Mouse (Mus musculus) heart, postnatal 10 days (tissue): Measurements from ENCODE around the gene Cwc22. TPM values are rescaled to one million over a fixed set of nuclear protein-coding genes. Genes with fewer than 3 reads are reported as not detected.

Source experiments
- DNase-seq, 2 experiments: peaks; one replicate each; pipeline ENCODE4 v3.0.0; 2021
- intact Hi-C: fragments of 180-260 bp; cut with DNase I; formaldehyde crosslinking; loops from one replicate; pipeline ENCODE4 v1.15.1; 2025
- total RNA-seq, 2 experiments: library from RNA; stranded (reverse); gene quantifications; 2 replicates each; pipeline ENCODE4 v1.2.3; 2021

Gene Cwc22
- total RNA-seq, 2 experiments from 2014 or later = 18.2 to 21.4 TPM

- DNase-seq = no peak
- intact Hi-C loops = no loop called here
These were observed 25.2 kb upstream of the Cwc22 start for GRCm38 (mm10) chr2:77971361-77971760.

- intact Hi-C loops = no loop called here
- no peak for DNase-seq
These were observed 24.4 kb upstream of the Cwc22 start for GRCm38 (mm10) chr2:77970556-77970955.

GRCm38 (mm10) chr2:77969956-77970355, 23.8 kb upstream of the Cwc22 start:
- DNase-seq = no peak
- intact Hi-C loops = no loop called here

- no peak for DNase-seq
- intact Hi-C loops = no loop called here
These were observed 16.4 kb upstream of the Cwc22 start for GRCm38 (mm10) chr2:77962450-77963193.

GRCm38 (mm10) chr2:77961256-77961655, 15.1 kb upstream of the Cwc22 start:
- intact Hi-C loops = no loop called here
- DNase-seq = no peak

- intact Hi-C loops = no loop called here
- no peak for DNase-seq
These were observed 14.5 kb upstream of the Cwc22 start for GRCm38 (mm10) chr2:77960711-77961110.

GRCm38 (mm10) chr2:77959341-77959740, 13.2 kb upstream of the Cwc22 start:
- intact Hi-C loops = no loop called here
- no peak for DNase-seq

GRCm38 (mm10) chr2:77951415-77951913, 5.3 kb upstream of the Cwc22 start:
- intact Hi-C loops = no loop called here
- DNase-seq = no peak

GRCm38 (mm10) chr2:77950111-77950510, 3.9 kb upstream of the Cwc22 start:
- no peak for DNase-seq
- intact Hi-C loops = no loop called here

- intact Hi-C loops = no loop called here
- no peak for DNase-seq
These were observed 3.3 kb upstream of the Cwc22 start for GRCm38 (mm10) chr2:77949521-77949920.

- intact Hi-C loops = no loop called here
- no peak for DNase-seq
These were observed 2.7 kb upstream of the Cwc22 start for GRCm38 (mm10) chr2:77948921-77949320.

- DNase-seq = no peak
- intact Hi-C loops = no loop called here
These were observed 2.0 kb upstream of the Cwc22 start for GRCm38 (mm10) chr2:77948126-77948525.

GRCm38 (mm10) chr2:77947161-77947870, 1.1 kb upstream of the Cwc22 start:
- no peak for DNase-seq
- intact Hi-C loops = no loop called here

- intact Hi-C loops = no loop called here
- DNase-seq = no peak
These were observed 1.1 kb downstream of the Cwc22 start for GRCm38 (mm10) chr2:77944860-77945595.

GRCm38 (mm10) chr2:77944281-77944680, 1.9 kb downstream of the Cwc22 start:
- intact Hi-C loops = no loop called here
- no peak for DNase-seq

GRCm38 (mm10) chr2:77941944-77942343, 4.2 kb downstream of the Cwc22 start:
- intact Hi-C loops = no loop called here

GRCm38 (mm10) chr2:77938317-77938716, 7.9 kb downstream of the Cwc22 start:
- DNase-seq = no peak
- intact Hi-C loops = no loop called here

More at GRCm38 (mm10) chr2:77941944-77942343, 4.2 kb downstream of the Cwc22 start:
- DNase-seq = no peak

- DNase-seq = no peak
- intact Hi-C loops = no loop called here
These were observed 8.4 kb downstream of the Cwc22 start for GRCm38 (mm10) chr2:77937818-77938217.

GRCm38 (mm10) chr2:77934138-77934537, 12.0 kb downstream of the Cwc22 start:
- intact Hi-C loops = no loop called here
- no peak for DNase-seq

GRCm38 (mm10) chr2:77933630-77934029, 12.5 kb downstream of the Cwc22 start:
- no peak for DNase-seq
- intact Hi-C loops = no loop called here

- no peak for DNase-seq
- intact Hi-C loops = no loop called here
These were observed 14.2 kb downstream of the Cwc22 start for GRCm38 (mm10) chr2:77931958-77932357.
